Comparison of ENCODE assay signal across 23 mouse cellular contexts in genomic region chr5:43325561-43325960, GRCm38 (mm10).
A peak's percentile ranks its signal among the peaks of the same experiment; 100 is the strongest.
DNase-seq lines count a peak whose midpoint lies in the region; ATAC-seq lines count a peak whose summit lies in the region.
"Had no signal": no experiment of that assay in that cellular context is flagged by ENCODE, and none has a peak within 500 bp of the region (broad histone marks: within the 10 kb centered on the region; RNA-seq: fewer than 3 reads in every experiment).

No protein-coding gene starts in this region.

- ATAC-seq in heart, embryonic 12.5 days (ENCODE audit: insufficient number of reproducible peaks, low FRiP score), result no peak
- ATAC-seq: CD4-positive, CD25-positive, alpha-beta regulatory T cell, adult 4 months; forebrain, embryonic 16.5 days; hindbrain, postnatal 0 days; intestine, embryonic 15.5 days had no signal

- H3K4me1 ChIP-seq in heart, embryonic 12.5 days (replicated peaks), result peaks cover 12% of the 10 kb centered on the region
- H3K4me1 ChIP-seq: forebrain, embryonic 12.5 days; intestine, embryonic 15.5 days had no signal

- H3K27me3 ChIP-seq in heart, embryonic 12.5 days (replicated peaks), result no peaks in the 10 kb centered on the region
- H3K27me3 ChIP-seq: embryonic facial prominence, embryonic 12.5 days; forebrain, embryonic 12.5 days; heart, embryonic 13.5 days; hindbrain, embryonic 13.5 days; intestine, embryonic 15.5 days had no signal

- no peak overlapping the region for H3K27ac ChIP-seq in heart, embryonic 12.5 days (ENCODE audit: poor library complexity, severe bottlenecking)
- H3K27ac ChIP-seq: embryonic facial prominence, embryonic 12.5 days; forebrain, embryonic 12.5 days; heart, embryonic 13.5 days; hindbrain, embryonic 13.5 days; hindbrain, postnatal 0 days; intestine, embryonic 15.5 days had no signal

- no peak overlapping the region for H3K9ac ChIP-seq in heart, embryonic 12.5 days
- H3K9ac ChIP-seq: embryonic facial prominence, embryonic 12.5 days; forebrain, embryonic 12.5 days; heart, embryonic 13.5 days; hindbrain, embryonic 13.5 days; intestine, embryonic 15.5 days had no signal

- no peaks in the 10 kb centered on the region for H3K9me3 ChIP-seq in heart, embryonic 12.5 days (replicated peaks)
- H3K9me3 ChIP-seq: embryonic facial prominence, embryonic 12.5 days; forebrain, embryonic 12.5 days; G1E; heart, embryonic 13.5 days; hindbrain, embryonic 13.5 days; intestine, embryonic 15.5 days had no signal

- 26% methylated on average over 4 of the region's 4 CpGs for WGBS in heart, embryonic 12.5 days

- no peak overlapping the region for H3K4me2 ChIP-seq in heart, embryonic 12.5 days
- H3K4me2 ChIP-seq: embryonic facial prominence, embryonic 12.5 days; forebrain, embryonic 12.5 days; heart, embryonic 13.5 days; hindbrain, embryonic 13.5 days; intestine, embryonic 15.5 days had no signal

- H3K4me3 ChIP-seq in heart, embryonic 12.5 days, result no peak overlapping the region
- H3K4me3 ChIP-seq: embryonic facial prominence, embryonic 12.5 days; forebrain, embryonic 12.5 days; heart, embryonic 13.5 days; hindbrain, embryonic 13.5 days; intestine, embryonic 15.5 days had no signal

- H3K36me3 ChIP-seq in heart, embryonic 12.5 days, result no peaks in the 10 kb centered on the region
- H3K36me3 ChIP-seq: embryonic facial prominence, embryonic 12.5 days; forebrain, embryonic 12.5 days; G1E; heart, embryonic 13.5 days; hindbrain, embryonic 13.5 days; intestine, embryonic 15.5 days had no signal

- peak; percentile 85 for DNase-seq in heart, adult 11 months
- DNase-seq in MN1 (ENCODE audit: low spot score), result peak; percentile 22
- DNase-seq in embryo, embryonic 9.5 days (ENCODE audit: extremely low spot score), result peak; percentile 12
- DNase-seq in forelimb bud, embryonic 11.5 days (ENCODE audit: low read depth, low spot score), result peak; percentile 72
- DNase-seq in urinary bladder, adult 18-20 months (ENCODE audit: low spot score in 2 of 2), result no peak
- DNase-seq in adrenal gland, postnatal 10 days, result no peak
- no peak for DNase-seq in thymus, postnatal 14 days
- DNase-seq: adrenal gland, postnatal 14 days; B cell, adult 2 months; cerebellum, adult 18-20 months; cerebellum, adult 9-11 months; gastrocnemius, postnatal 14 days; heart, postnatal 10 days had no signal

Comparison
In these comparisons a context has a peak if more than half of its experiments do, and no peak if none do; other contexts are left out.
1. DNase-seq: peak in heart, adult 11 months (single experiment), MN1 (single experiment), embryo, embryonic 9.5 days (single experiment) and forelimb bud, embryonic 11.5 days (single experiment); none in urinary bladder, adult 18-20 months (0 of 2), adrenal gland, postnatal 10 days (single experiment) and thymus, postnatal 14 days (single experiment).